Mouse (Mus musculus) heart, adult 18-20 months (tissue): Measurements from ENCODE around the gene Dcun1d2. TPM values are rescaled to one million over a fixed set of nuclear protein-coding genes. Genes with fewer than 3 reads are reported as not detected.
A peak's percentile ranks its signal among the peaks of the same experiment; 100 is the strongest.

Experiments
- DNase-seq, 2 experiments: peaks; one replicate each; pipeline ENCODE4 v3.0.0; 2021 to 2022; ENCODE audit warnings: mixed read lengths in 1 of 2
- total RNA-seq, 2 experiments: library from RNA; stranded (reverse); gene quantifications; 2 replicates each; pipeline ENCODE4 v1.2.3; 2021

Dcun1d2 gene
- total RNA-seq, 2 experiments from 2014 or later = 64.4 to 68.7 TPM

GRCm38 (mm10) chr8:13254019-13254418, 33.9 kb downstream of the Dcun1d2 start, which contains the start of gene Adprhl1:
Gene Adprhl1 (minus strand): TSS chr8:13254162.
- DNase-seq = peak; percentile 79 to 88

- DNase-seq = no peak
Observed at GRCm38 (mm10) chr8:13253413-13253812, 34.5 kb downstream of the Dcun1d2 start.

GRCm38 (mm10) chr8:13252837-13253236, 35.1 kb downstream of the Dcun1d2 start:
- DNase-seq = peak; percentile 59 to 78

GRCm38 (mm10) chr8:13244343-13244880, 43.5 kb downstream of the Dcun1d2 start:
- peak; percentile 52 to 64 for DNase-seq

GRCm38 (mm10) chr8:13242985-13243870, 44.7 kb downstream of the Dcun1d2 start:
- no peak for DNase-seq

GRCm38 (mm10) chr8:13240691-13241090, 47.2 kb downstream of the Dcun1d2 start:
- peak; percentile 74 to 76 for DNase-seq

GRCm38 (mm10) chr8:13240055-13240454, 47.9 kb downstream of the Dcun1d2 start:
- no peak for DNase-seq

- peak in 1 of 2 experiments; percentile 28 for DNase-seq
Observed at GRCm38 (mm10) chr8:13234803-13235202, 53.1 kb downstream of the Dcun1d2 start.

- peak; percentile 55 to 70 for DNase-seq
Observed at GRCm38 (mm10) chr8:13230471-13230870, 57.5 kb downstream of the Dcun1d2 start.

GRCm38 (mm10) chr8:13229802-13230201, 58.1 kb downstream of the Dcun1d2 start:
- DNase-seq = peak; percentile 54 to 62

GRCm38 (mm10) chr8:13228923-13229610, 58.9 kb downstream of the Dcun1d2 start:
- DNase-seq = no peak

GRCm38 (mm10) chr8:13227184-13227583, 60.7 kb downstream of the Dcun1d2 start:
- no peak for DNase-seq

GRCm38 (mm10) chr8:13226288-13226687, 61.6 kb downstream of the Dcun1d2 start:
- peak in 1 of 2 experiments; percentile 36 for DNase-seq

GRCm38 (mm10) chr8:13224426-13224825, 63.5 kb downstream of the Dcun1d2 start:
- peak in 1 of 2 experiments; percentile 69 for DNase-seq

- DNase-seq = no peak
Observed at GRCm38 (mm10) chr8:13218441-13218840, 69.5 kb downstream of the Dcun1d2 start.

GRCm38 (mm10) chr8:13217986-13218385, 69.9 kb downstream of the Dcun1d2 start:
- no peak for DNase-seq

- DNase-seq = no peak
Observed at GRCm38 (mm10) chr8:13217093-13217492, 70.8 kb downstream of the Dcun1d2 start.

- DNase-seq = no peak
Observed at GRCm38 (mm10) chr8:13216386-13216785, 71.5 kb downstream of the Dcun1d2 start.

- peak; percentile 88 to 93 for DNase-seq
Observed at GRCm38 (mm10) chr8:13213479-13214268, 74.3 kb downstream of the Dcun1d2 start.

GRCm38 (mm10) chr8:13209770-13210169, 78.2 kb downstream of the Dcun1d2 start:
- DNase-seq = peak in 1 of 2 experiments; percentile 78

GRCm38 (mm10) chr8:13208627-13209355, 79.1 kb downstream of the Dcun1d2 start:
- peak; percentile 73 for DNase-seq
